Mouse (Mus musculus): Measurements from ENCODE around the gene Olfr331.
"Not testable (repeated sequence)": the region's sequence is repeated elsewhere in the genome, so short reads cannot be mapped to it uniquely, and the experiment has no call there.

The Olfr331 gene

GRCm38 (mm10) chr11:58502472-58502871 lies at the start of gene Olfr331:
TSS of gene Olfr331 (minus strand) at chr11:58502572.
- DNase-seq (ENCODE audit: low read depth, low spot score) = not testable (repeated sequence)

- DNase-seq (ENCODE audit: low read depth, low spot score) = no peak
Measured at GRCm38 (mm10) chr11:58546322-58546721, 44.0 kb upstream of the Olfr331 start, which contains the start of gene Olfr329-ps. TSS of gene Olfr329-ps (minus strand) at chr11:58546422.

- not testable (repeated sequence) for DNase-seq (ENCODE audit: low read depth, low spot score)
Measured at GRCm38 (mm10) chr11:58534736-58535135, 32.4 kb upstream of the Olfr331 start, which contains the start of gene Olfr330. TSS of gene Olfr330 (minus strand) at chr11:58534836.

GRCm38 (mm10) chr11:58519756-58520155 lies 17.4 kb upstream of the Olfr331 start:
- not testable (repeated sequence) for DNase-seq (ENCODE audit: low read depth, low spot score)

GRCm38 (mm10) chr11:58518916-58519315 lies 16.5 kb upstream of the Olfr331 start:
- DNase-seq (ENCODE audit: low read depth, low spot score) = not testable (repeated sequence)

- DNase-seq (ENCODE audit: low read depth, low spot score) = not testable (repeated sequence)
Measured at GRCm38 (mm10) chr11:58509058-58509457, 6.7 kb upstream of the Olfr331 start.

- DNase-seq (ENCODE audit: low read depth, low spot score) = peak; percentile 48
Measured at GRCm38 (mm10) chr11:58499290-58499689, 3.1 kb downstream of the Olfr331 start.

- DNase-seq (ENCODE audit: low read depth, low spot score) = no peak
Measured at GRCm38 (mm10) chr11:58498761-58499160, 3.6 kb downstream of the Olfr331 start.

GRCm38 (mm10) chr11:58492455-58492854 lies 9.9 kb downstream of the Olfr331 start, which contains the start of gene Olfr332:
TSS of gene Olfr332 (minus strand) at chr11:58492555.
- peak; percentile 1 for DNase-seq (ENCODE audit: low read depth, low spot score)

- no peak for DNase-seq (ENCODE audit: low read depth, low spot score)
Measured at GRCm38 (mm10) chr11:58462170-58462569, 40.2 kb downstream of the Olfr331 start, which contains the start of gene Olfr30. TSS of gene Olfr30 (minus strand) at chr11:58462270.

GRCm38 (mm10) chr11:58453592-58453991 lies 48.8 kb downstream of the Olfr331 start:
- DNase-seq (ENCODE audit: low read depth, low spot score) = no peak

- no peak for DNase-seq (ENCODE audit: low read depth, low spot score)
Measured at GRCm38 (mm10) chr11:58452759-58453158, 49.6 kb downstream of the Olfr331 start, which contains the start of gene Lypd9. TSS of gene Lypd9 (minus strand) at chr11:58452923.
